Mouse (Mus musculus) testis, postnatal 14 days (tissue): ENCODE measurements around the gene Gm42688.
A peak's percentile ranks its signal among the peaks of the same experiment; 100 is the strongest.

Experiments used
- DNase-seq: peaks from one replicate; pipeline ENCODE4 v3.0.0; 2021; ENCODE audit warnings: low spot score

Gene Gm42688

DNA sequence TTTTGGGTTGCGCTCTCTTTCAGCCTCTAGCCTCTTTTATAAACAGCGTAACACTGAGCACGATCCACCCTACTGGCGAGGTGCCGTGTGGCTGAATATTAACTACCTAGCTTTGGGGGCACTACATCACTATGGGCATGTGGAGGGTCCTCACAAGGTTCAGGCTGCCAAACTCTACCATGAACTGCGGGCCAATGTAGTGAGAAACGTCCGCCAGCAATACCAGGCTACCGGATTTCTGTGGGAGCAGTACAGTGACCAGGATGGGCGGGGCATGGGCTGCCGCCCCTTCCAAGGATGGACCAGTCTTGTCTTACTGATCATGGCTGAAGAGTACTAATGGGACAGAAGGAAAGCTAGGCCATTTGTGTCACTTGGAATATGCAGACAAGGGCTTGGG lies 17.0 kb downstream of the Gm42688 start:
- DNase-seq = no peak

DNA sequence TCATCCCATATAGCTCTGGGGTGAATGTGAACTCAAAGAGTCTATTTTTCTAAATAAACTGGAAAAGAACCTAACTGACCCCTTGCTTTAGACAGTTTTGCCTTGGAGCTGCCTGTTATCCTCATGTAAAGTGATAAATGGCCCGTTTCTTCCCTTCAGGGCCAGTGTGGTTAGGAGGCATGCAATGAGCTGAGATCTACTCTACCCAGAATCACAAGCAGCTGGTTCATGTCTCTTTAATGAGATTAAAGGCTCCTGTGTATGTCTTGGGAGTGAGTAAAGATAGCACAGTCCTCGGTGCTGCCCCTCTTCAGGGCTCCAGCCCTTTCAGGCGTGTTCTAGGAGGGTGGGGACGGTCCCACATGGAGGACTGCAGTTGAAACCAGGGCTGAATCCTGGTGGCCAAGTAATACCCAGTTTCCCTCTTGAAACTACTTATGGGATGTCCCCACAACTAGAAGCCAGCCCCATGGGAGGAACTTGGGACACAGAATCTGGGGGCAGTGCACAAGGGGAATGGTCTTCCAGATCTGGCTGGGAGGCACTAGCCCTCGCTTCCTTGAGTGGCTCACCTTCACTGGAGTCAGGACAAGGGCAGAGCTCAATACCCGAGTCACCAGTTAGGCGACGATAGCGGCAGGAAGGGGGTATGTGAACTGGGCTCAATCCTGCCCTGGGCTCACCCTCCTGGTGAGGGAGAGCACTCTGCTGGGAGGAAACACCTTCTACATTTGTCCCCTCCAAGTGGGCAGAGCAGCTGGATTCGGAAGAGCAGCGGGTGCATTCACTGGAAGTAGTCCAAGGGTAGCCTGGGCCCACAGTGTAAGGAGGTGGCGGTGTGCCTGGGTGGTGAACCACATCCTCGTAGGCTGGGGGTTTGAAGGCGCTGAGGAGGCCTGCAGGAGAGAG lies 17.7 kb downstream of the Gm42688 start:
- DNase-seq = no peak

DNA sequence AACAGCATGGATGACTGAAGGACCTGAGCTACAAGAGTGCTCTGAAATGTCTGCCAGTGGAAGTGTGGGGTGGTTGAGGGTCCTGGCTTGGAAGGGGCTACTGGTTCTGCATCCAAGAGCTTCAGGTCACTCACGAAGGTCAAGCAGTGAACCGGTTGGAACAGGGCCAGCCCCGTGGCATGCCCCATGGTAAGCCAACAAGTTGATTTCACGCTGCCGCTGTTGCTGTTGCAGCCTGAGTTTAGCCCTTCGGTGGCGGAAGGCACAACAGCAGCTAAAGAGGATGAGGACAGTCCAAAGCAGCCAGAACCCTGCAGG lies 18.3 kb downstream of the Gm42688 start:
- no peak for DNase-seq

DNA sequence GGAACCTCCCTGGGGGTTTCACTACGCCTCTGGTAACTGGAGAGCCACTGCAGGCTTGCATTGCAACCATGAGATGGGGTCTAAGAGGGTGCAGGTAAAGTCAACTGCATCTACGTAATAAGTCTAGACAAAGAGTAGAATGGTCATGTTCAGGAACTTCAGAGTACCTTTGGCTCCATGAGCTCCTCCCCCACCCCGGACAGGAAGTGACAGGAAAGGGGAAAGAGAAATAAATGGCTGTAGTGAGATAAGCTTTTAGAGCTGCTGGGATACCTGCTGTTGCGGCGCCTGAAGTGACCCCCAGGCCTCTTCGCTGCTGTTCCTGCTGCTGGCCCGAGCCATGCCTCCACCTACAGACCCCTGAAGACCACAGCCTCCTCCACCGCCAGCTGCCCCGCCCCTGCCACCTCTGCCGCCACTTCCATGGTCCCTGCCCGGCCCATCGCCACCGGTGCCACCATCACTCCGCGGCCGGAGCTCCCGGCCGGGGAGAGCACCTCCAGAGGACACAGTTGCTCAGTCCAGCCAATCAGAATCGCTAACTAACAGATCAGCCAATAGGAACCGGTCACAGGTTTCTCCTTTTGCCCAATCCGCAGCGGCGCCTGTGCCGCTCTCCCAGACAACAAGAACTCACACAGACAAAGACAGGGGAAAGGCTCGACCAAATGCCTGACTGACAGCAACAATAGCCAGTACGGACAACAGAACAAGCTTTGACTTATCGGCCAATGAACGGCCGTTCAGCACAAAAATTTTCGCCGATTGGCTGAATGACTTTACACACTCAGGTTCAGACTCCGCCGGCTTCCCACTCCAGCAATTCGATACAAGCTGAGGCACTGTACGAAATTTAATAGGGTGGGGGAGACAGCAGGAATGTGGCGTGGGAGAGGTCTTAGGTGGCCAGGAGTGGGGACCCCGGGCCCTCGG lies 19.8 kb downstream of the Gm42688 start, which contains the start of gene Wbp1:
Wbp1 (minus strand) TSS at position 630 of the 933 bp plus-strand sequence.
- peak; percentile 97 for DNase-seq

DNA sequence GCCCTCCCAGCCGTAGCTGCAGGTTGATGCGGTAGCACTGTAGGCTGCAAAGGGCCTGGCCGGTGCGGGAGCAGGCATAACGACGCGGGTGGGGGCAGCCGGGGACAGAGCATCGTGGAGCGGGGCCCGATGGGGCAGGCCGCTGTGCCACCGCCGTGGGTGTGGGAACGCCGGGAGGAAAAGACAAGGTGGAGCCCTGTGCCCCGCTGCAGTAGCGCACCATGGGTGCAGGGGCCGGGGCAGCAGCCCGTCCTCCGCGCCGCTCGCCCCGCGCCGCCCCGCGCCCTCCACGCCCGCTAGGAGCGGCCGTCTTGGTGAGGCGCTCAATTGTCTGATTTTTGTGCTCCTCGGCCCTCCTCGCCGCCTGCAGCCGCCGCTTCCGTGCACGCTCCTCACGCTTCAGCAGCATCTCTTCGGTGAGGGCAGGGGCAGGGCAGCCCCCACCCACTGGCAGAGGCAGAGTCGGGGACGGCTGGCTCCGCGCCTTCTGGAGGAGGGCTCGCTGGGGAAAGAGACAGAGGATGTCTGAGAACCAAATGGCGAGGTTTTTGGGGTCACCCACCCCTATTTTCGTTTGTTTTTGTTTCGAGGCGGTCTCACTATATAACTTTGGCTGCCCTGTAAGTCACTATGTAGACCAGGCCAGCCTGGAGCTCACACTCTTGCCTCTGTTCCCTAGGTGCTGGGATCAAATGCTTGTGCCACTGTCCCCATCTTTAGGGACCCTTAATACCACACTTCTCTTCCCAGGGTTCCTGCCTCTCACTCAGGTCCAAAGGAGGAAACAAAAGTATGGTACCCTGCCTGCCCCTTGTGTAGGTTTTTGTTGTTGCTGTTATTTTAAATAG lies 20.7 kb downstream of the Gm42688 start:
- no peak for DNase-seq

DNA sequence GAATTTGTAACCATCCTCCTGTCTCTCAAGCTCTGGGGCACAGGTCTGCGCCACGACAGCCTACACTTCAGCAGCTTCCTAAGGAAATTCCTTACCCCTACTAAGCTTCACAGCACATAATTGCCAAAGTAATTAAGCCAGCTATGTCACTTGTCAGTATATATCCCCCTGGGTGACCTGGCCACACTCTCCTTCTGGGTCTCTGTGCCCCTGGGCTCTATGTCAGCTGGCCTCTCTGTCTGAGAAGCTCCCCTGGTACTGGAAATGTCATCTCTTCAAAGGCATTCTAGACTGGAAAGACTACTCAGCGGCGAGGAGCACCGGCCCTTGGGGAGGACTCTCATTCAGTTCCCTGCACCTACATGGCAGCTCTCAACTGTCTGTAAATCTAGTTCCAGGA lies 21.5 kb downstream of the Gm42688 start:
- no peak for DNase-seq

DNA sequence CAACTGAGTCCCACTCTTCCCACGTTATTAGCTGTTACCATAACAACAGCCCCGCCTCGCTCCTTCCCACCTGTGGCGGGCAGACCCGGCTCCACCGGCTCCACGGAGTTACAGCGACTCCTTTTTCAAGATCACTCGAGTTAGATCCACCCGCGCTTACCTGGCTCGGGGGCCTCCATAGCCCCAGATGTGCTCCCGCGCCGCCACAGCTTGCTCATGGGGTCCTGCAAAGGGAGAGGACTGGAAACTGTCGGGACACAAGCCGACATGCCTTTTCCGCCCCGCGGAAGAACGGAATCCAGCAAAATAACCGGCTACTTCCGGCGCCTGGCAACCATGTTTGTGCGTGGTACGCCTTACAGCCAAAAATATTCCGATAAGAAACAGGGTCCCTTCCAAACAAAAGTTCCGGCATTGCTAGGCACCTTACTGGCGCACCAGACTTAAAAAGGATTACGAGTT lies 23.5 kb downstream of the Gm42688 start:
- DNase-seq = peak; percentile 90

DNA sequence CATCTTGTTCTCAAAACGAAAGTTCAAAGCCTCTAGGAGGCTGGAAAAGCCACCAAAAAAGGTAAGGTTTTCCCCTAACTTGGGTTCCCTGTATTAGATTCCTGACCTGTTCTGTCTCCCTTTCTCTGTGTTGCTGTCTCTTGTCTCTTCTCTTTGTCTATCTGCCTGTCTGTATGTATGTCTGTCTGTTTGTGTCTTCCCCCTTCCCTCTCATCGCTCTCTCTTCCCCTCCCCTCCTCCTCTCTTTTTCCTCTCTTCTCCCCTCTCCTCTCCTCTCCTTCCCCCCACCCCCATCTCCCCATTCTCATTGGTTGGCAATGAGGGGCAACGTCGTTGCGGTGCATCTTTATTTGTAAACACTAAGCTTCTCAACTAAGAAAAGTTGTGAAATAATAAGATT lies 23.9 kb downstream of the Gm42688 start, which contains the start of gene Ino80b:
Ino80b (minus strand) TSS at position 101 of the 400 bp plus-strand sequence.
- DNase-seq = no peak

DNA sequence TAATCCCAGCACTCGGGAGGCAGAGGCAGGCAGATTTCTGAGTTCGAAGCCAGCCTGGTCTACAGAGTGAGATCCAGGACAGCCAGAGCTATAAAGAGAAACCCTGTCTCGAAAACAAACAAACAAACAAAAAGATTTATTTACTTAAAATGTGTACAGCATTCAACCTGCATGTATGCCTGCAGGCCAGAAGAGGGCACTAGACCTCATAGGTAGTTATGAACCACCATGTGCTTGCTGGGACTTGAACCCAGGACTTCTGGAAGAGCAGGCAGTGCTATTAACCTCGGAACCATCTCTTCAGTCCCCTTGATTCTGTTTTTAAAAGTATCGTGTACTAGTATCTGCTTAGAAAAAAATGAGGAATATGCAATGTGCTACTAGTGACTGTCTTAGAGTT lies 26.0 kb downstream of the Gm42688 start:
- no peak for DNase-seq

DNA sequence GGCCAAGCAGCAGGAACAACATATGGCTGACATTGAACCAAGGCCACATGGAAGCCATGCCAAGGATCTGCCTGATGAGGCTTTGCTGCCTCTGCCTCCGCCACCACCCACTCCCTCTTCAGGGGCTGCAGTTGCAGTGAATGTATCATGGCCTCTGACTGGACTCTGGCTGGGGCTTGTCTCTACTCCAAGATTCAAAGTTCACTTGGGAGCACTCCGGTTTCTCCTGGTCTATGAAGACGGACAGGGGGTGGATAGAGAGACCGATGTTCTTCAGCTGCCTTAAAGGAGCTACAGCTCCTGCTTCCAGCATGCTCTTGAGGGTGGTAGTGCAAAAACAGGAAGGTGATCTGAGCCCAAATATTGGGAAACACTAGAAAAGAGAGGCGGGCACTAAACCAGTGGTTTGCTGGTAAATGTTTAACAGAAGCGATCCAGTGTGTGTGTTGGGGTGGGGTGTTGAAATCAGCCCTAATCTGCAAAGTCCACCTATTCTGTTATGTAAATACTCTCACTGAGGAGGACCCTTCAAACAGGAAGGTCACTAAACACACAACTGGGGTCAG lies 30.1 kb downstream of the Gm42688 start:
- no peak for DNase-seq

DNA sequence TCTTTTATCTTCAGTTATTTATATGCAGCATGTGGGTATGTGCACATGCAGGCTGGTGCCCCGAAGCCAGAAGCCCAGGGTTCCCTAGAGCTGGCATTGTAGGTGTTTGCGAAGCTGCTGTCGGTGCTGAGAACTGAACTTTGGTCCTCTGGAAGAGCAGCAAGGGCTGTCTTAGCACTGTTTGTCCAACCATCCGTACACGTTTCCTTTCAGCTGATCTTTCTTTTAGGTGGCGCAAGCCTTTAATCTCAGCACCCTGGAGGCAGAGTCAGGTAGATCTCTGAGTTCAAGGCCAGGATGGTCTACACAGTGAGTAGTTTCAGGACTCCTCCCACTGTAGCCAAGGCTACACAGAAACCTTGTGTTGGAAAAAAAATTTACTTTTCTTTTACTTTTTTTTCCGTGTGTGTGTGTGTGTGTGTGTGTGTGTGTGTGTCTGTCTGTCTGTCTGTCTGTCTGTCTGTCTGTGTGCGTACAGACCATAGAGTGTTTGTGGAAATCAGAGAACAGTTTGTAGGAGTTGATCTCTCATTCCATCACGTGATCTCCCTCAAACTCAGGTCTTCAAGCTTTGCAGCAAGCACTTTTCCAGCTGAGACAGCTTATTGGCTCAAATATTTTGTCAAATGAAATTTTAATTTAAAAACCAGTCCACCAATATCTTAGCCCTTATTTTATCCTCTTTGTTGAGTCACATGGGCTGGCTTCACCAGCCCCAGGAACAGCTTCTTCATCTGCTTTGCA lies 30.9 kb downstream of the Gm42688 start:
- DNase-seq = no peak

DNA sequence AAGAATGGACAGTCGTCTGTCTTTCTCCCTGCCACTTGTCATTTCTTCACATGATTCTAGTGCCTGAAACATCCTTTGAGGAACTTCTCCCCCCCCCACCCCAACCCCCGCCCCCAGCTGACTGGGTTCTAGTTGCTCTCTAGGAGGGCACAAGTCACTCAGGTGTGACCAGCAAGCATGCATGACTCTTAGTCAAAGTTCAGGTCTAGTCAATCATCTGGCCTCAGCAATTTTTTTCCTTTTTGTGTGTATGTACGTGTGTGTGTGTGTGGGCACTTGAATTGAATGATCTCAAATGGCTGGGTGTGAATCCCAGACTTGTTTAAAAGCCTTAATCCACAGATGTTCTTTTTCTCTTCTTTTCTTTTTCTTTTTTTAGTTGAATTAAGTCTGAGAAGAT lies 32.8 kb downstream of the Gm42688 start:
- no peak for DNase-seq

DNA sequence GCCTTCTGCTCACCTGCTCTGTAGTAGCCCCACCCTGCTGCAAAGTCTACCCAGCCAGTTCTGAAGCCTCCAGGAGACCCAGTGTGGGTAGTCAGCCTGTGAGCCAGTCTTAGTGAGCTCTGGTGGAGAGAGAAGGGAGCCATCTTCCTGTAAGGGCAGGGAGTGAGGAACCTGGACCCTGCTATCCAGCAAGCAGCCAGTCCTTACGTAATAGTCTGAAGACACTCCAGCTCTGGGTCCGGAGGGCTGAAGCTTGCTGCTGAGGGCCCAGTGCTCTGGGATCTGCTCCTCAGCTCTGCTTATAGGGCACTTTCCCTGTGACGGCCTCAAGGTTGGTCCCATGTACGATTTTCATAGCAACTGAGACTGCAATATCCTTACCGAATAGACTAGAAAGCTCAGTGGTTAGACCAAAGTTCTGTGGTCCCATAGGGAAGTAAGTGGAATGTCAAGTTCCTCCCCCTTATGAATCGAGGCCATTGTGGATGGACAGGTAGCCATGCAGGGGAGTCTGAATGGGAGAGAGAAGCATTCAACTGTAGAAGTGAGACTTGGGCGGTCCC lies 33.6 kb downstream of the Gm42688 start, which contains the start of gene Rtkn:
Rtkn (plus strand) TSS at position 513 of the 563 bp plus-strand sequence.
- no peak for DNase-seq

DNA sequence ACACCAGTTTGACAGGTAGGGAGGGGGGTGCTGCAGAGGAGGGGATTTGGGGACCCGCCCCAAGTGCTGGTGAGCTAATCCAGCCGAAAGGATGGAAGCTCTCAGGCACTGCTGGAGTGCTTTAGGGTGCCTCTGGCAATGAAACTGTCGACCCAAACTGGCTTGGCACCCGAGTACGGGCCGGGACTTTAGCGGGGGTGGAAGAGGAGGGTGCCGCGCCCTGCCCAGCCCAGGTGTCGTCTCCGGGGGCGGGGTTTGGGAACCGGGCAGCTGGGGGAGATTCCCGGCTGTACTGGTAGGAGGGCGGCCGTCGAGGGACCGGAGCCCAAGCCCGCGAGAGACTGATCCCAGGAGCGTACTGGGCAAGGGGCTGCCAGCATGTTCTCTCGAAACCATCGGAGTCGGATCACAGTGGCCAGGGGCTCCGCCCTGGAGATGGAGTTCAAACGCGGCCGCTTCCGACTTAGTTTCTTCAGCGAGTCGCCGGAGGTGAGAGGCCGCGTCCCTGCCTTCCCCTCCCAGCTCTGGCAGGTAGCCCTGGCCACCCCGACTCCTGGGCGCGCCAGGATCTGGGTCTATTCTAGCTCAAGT lies 34.2 kb downstream of the Gm42688 start:
- DNase-seq = no peak

DNA sequence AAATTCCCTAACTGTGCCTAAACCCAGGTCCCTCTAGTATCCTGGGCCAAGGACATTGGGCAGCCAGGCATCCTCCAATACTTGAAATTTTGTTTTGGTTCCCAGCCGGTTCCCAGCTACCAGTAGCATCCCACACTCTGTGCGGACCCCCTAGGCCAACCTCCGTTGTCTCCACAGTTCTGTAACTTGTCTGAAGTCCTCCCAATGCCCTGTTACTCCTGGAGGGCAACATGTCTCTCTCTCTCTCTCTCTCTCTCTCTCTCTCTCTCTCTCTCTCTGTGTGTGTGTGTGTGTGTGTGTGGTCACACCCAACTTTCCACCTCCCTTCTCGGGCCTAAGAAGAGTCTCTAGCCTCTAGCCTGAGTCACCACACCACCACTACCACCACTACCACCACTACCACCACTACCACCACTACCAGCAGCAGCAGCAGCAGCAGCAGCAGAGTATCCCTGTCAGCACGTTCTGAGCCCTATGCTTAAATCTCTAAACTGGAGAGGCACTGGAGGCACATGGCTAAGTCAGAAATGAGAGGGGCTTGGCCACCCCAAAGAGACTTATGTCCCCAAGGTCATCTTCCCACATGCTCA lies 35.0 kb downstream of the Gm42688 start:
- DNase-seq = no peak

DNA sequence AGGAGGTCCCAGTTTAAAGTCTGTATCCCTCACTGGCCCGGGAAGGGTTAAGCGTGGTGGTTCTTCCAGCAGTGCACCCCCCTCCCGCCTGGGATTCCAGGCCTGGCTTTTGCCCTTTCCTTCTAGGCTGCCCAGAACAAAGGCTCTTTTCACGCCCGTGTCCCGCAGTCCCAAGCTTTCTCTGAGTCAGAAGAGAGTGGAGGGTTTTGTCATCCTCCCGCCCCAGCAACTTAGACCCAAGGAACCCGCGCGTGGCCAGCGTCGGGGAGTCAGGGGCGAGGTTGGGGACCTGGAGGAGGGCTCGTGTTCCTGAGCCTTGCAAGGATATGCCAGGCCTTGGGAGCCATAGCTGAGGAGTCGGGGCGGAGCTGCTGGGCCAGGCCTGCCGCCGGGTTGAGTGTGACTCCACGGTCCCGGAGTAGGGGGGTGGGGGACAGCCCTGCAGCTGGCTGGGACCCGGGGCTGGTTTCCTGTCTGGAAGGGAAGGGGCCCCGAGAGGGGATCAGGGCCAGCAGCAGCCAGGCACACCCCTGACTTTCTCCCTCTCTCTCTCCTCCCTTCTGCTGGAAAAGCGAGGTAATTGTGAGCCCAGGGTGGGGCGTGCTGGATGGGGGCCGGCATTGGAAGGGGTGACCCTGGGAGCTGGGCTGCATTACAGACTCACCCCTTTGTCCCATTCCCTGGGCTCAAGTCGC lies 35.6 kb downstream of the Gm42688 start:
- DNase-seq = peak; percentile 59

DNA sequence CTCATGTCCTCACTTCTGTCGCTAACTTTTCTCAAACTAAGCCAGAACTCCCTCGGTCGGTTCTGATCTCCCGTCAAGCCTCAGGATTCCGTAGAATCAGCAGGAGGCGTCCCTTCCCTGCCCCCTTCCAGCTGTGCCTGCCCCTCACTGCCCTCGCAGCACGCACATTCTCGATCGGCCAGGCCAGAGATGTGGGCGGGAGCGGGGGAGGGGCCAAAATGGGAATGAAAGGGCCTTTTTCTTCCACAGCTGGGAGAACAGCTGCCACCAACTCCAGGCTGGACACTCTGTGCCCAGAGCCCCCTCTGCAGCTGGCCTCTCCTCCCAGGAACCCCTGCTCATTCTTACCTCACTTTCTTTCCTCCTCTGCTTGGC lies 36.1 kb downstream of the Gm42688 start:
- peak; percentile 84 for DNase-seq

DNA sequence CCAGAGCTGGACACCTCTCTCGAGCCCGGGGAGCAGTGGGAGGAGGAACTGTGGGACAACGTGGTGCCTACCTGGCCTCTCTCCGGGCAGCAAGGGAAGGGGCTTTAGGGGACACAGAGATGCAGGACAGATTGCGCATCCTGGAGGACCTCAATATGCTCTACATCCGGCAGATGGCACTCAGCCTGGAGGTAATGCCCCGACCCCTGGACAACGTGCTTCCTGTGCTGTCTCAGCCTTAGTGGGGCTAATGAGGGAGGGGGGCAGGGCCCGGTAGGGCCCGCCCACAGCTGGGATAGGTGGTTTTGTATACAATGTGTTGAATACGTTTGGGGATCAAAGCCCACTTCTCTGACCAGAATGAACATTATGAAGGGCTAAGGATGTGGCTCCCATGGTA lies 36.6 kb downstream of the Gm42688 start:
- no peak for DNase-seq

DNA sequence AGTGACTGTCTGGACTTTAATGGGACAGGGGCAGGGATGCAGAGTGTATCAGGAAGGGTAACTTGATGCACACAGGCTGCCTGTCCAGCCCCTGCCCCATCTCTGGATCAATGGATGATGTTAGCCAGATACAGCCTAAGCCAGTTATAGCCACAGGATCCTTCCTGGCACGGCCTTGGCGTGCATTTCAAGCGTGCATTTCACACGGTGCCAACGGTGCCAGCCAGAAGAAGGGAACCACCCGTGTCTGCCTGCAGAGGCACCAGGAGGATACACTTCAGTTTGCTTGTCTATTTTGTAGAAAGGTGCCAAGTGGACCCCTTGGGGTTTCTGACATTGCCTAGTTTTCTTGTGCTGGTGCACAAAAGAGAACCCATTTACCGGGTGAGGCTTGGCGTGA lies 38.6 kb downstream of the Gm42688 start:
- no peak for DNase-seq
